Mouse (Mus musculus): ENCODE measurements at regions not wholly inside any gene's neighbourhood (a gene's known extent, or its start where the extent isn't known, plus 50 kb on each side); places are given as distances from the start of the nearest gene placed in this dataset.
A peak's percentile ranks its signal among the peaks of the same experiment; 100 is the strongest.

- no peak for DNase-seq (ENCODE audit: low spot score in 2 of 2)
These were observed 127.8 kb downstream of the Stk31 start for GRCm38 (mm10) chr6:49523184-49523583.

GRCm38 (mm10) chr6:49523696-49524095 is 128.3 kb downstream of the Stk31 start:
- DNase-seq (ENCODE audit: low spot score in 2 of 2): no peak

GRCm38 (mm10) chr6:49533956-49534355 is 138.6 kb downstream of the Stk31 start:
- no peak for DNase-seq (ENCODE audit: low spot score in 2 of 2)

- no peak for DNase-seq (ENCODE audit: low spot score in 2 of 2)
These were observed 139.1 kb downstream of the Stk31 start for GRCm38 (mm10) chr6:49534551-49534950.

GRCm38 (mm10) chr6:49544946-49545345 is 149.5 kb downstream of the Stk31 start:
- no peak for DNase-seq (ENCODE audit: low spot score in 2 of 2)

GRCm38 (mm10) chr6:49555069-49555468 is 159.7 kb downstream of the Stk31 start:
- DNase-seq (ENCODE audit: low spot score in 2 of 2): no peak

GRCm38 (mm10) chr6:49558508-49558907 is 163.1 kb downstream of the Stk31 start:
- DNase-seq (ENCODE audit: low spot score in 2 of 2): no peak

- no peak for DNase-seq (ENCODE audit: low spot score in 2 of 2)
These were observed 163.7 kb downstream of the Stk31 start for GRCm38 (mm10) chr6:49559112-49559511.

- no peak for DNase-seq (ENCODE audit: low spot score in 2 of 2)
These were observed 182.9 kb downstream of the Stk31 start for GRCm38 (mm10) chr6:49578340-49578739.

- peak in 1 of 2 experiments; percentile 14 for DNase-seq (ENCODE audit: low spot score in 2 of 2)
These were observed 184.3 kb downstream of the Stk31 start for GRCm38 (mm10) chr6:49579691-49580090.

- no peak for DNase-seq (ENCODE audit: low spot score in 2 of 2)
These were observed 186.8 kb downstream of the Stk31 start for GRCm38 (mm10) chr6:49582040-49582707.

GRCm38 (mm10) chr6:49586553-49586952 is 191.1 kb downstream of the Stk31 start:
- DNase-seq (ENCODE audit: low spot score in 2 of 2): no peak

- no peak for DNase-seq (ENCODE audit: low spot score in 2 of 2)
These were observed 193.3 kb downstream of the Stk31 start for GRCm38 (mm10) chr6:49588677-49589076.

GRCm38 (mm10) chr6:49590927-49591631 is 195.7 kb downstream of the Stk31 start:
- DNase-seq (ENCODE audit: low spot score in 2 of 2): peak in 1 of 2 experiments; percentile 72

GRCm38 (mm10) chr6:49591632-49592000 is 196.2 kb downstream of the Stk31 start:
- no peak for DNase-seq (ENCODE audit: low spot score in 2 of 2)

GRCm38 (mm10) chr6:49592676-49593075 is 197.3 kb downstream of the Stk31 start:
- peak in 1 of 2 experiments; percentile 11 for DNase-seq (ENCODE audit: low spot score in 2 of 2)

- no peak for DNase-seq (ENCODE audit: low spot score in 2 of 2)
These were observed 207.8 kb downstream of the Stk31 start for GRCm38 (mm10) chr6:49603201-49603600.

- DNase-seq (ENCODE audit: low spot score in 2 of 2): peak in 1 of 2 experiments; percentile 40
These were observed 208.4 kb downstream of the Stk31 start for GRCm38 (mm10) chr6:49603844-49604243.

- DNase-seq (ENCODE audit: low spot score in 2 of 2): no peak
These were observed 210.6 kb downstream of the Stk31 start for GRCm38 (mm10) chr6:49606028-49606427.

- no peak for DNase-seq (ENCODE audit: low spot score in 2 of 2)
These were observed 211.3 kb downstream of the Stk31 start for GRCm38 (mm10) chr6:49606626-49607158.

- no peak for DNase-seq (ENCODE audit: low spot score in 2 of 2)
These were observed 198.4 kb upstream of the Npy start for GRCm38 (mm10) chr6:49624080-49624479.

GRCm38 (mm10) chr6:49624564-49624963 is 197.9 kb upstream of the Npy start:
- no peak for DNase-seq (ENCODE audit: low spot score in 2 of 2)

- peak in 1 of 2 experiments; percentile 16 for DNase-seq (ENCODE audit: low spot score in 2 of 2)
These were observed 188.9 kb upstream of the Npy start for GRCm38 (mm10) chr6:49633470-49634095.

Data from cerebellum, postnatal 4 days (tissue).